Mouse (Mus musculus) cerebellum, adult (tissue): Measurements from ENCODE around the gene Macrod2.
A peak's percentile ranks its signal among the peaks of the same experiment; 100 is the strongest.

ENCODE experiments used
- ATAC-seq: cut with Nextera tagmentation; 2 replicates; pipeline ENCODE4 v1.9.2; 2017; ENCODE audit warnings: mild to moderate bottlenecking, moderate library complexity, mixed read lengths; ENCODE audit not compliant: insufficient number of reproducible peaks, low FRiP score, low TSS enrichment

Gene Macrod2

GRCm38 (mm10) chr2:141388632-141389031 lies 993.5 kb downstream of the Macrod2 start:
- ATAC-seq: no peak

DNA sequence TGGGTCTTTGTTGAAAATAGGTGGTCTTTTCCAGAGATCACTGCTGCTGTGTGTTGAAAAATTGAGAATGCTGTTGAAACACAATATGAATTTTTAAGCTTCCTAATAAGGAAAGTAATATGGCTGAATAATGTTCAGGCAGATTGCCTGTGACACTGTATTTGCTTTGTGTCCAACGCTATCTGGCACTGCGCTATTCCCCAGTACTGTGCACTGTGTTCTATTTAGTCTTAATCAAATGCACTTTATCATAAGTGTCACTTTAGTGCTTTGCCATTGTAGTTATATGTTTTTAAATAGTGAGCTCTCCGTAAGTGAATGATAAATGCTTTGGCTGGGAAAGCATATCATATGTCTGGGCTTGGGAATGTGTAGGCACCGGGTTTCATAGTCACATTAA lies 996.1 kb downstream of the Macrod2 start:
- ATAC-seq: no peak

DNA sequence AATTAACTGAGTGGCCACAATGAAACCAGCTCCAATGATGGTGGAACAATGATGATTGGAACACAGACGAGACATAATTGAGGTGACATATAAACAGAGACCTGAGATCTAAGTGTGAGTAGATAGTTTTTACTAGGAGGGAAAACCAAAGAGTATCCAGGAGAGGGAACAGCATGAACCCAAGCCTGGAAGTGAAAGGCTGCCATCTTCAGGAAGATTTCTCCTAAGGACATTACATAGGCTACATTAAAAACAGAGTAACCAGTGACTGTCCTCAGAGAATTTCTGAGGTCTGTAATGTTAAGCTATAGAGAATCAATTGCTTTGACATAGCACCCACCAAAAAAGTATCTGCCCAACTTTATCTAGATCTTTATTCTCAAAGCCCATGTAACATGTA lies 999.7 kb downstream of the Macrod2 start:
- ATAC-seq: no peak

DNA sequence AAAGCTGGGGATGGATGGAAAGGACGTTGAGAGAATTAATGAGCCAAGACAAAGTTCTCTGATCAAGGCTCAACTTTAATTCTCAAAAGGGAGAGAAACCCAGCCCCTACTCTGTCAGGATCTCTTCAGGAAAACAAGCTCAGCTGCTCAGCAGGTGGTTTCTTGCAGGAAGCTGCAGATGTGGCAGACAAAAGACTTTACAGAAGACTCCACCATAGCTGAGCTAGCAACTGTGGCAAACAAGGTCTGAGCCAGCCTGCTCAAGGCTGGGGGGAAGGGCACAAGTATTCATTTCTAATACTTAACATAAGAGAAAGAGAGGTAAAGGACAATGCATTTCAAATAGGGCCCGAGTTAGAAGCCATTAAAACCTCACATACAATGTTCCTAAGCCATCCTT lies 1013.7 kb downstream of the Macrod2 start:
- no peak for ATAC-seq

DNA sequence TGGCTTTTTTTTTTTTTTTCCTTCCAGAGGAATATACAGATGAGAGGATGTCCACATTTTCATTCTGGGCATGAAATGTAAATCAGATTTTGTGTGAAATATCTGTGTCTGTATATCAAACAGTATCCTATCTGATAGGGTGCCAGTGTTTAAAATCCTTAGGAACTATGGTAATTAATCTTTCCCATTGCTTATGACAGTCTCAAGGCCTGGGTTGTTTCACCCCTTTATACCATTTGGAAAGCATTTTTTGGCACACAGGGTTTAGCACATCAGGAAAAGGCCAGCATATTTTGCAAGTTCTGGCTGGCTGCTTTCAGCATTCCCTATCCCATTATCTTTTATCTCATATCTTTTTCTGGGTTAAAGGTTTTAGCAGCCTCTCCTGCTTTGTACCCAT lies 1021.3 kb downstream of the Macrod2 start:
- ATAC-seq: no peak

DNA sequence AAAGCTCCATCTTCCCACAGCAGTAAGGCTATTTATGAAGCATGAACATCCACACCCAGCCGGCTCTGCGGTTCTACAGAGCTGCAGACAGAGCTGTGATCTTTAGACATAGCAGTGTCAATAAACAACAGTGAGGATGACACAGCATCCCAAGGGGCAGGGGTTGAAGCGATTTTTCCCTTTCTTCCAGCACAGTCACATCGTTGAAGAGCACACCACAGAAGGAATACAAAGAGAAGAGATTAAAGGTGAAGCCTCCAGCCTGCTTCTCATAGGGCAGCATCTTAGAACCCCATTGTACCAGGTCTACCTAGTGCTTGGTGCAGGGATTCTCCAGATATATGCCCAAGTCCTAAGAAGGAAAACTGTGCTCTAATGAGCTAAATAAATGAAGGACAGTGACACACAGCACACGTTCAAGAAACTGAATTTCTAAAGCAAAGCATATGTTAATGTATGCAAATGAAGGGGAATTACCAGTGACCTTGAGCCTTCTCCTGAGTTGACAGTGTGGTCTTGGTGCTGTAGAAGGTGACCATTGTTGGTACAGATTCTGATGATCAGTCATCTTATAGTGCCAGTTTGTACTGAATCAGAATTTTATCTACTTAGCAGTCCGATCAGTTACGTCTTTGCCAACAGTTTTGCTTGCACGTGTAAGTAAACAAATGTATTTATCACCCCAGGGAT lies 1021.9 kb downstream of the Macrod2 start:
- ATAC-seq: no peak

DNA sequence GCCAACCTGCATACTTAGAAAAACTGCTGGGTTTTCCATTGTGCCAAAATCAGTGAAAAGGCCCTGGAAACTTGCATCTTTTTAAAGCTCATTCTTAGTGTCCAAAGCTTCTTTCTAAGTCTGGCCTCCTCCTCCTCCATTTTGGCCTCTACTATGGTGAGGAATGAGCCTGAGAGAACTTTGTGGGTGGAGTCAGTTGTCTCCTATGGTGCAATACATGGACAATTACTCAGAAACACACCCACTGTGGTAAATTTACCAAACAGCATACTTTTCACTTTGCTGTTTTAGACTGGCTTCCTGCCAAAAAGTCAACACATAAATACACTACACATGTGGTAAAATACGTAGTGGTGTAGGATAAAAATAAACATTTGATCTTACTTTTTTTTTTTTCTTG lies 1024.7 kb downstream of the Macrod2 start:
- ATAC-seq: no peak

- no peak for ATAC-seq
These were observed 1039.0 kb downstream of the Macrod2 start for GRCm38 (mm10) chr2:141434084-141434483.

GRCm38 (mm10) chr2:141434731-141435570 lies 1039.8 kb downstream of the Macrod2 start:
- peak; percentile 85 for ATAC-seq

DNA sequence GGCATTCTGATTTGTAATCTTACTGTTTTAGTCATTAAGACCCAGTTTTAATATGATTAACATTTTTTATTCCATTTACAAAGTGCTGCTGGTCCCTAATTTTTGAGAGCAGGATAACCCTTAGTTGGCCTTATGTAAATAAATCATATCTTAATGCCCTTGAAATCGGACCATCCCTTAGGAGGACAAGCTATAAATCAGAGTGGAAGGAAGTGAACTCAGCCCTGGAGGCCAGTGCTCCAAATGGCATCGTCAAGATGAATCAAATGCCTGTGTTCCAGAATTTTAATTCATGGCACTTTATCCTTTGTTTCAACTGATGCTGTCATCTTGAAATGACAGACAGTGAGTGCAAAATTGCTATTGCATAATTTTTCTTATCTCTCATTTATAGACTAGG lies 1046.8 kb downstream of the Macrod2 start:
- no peak for ATAC-seq

DNA sequence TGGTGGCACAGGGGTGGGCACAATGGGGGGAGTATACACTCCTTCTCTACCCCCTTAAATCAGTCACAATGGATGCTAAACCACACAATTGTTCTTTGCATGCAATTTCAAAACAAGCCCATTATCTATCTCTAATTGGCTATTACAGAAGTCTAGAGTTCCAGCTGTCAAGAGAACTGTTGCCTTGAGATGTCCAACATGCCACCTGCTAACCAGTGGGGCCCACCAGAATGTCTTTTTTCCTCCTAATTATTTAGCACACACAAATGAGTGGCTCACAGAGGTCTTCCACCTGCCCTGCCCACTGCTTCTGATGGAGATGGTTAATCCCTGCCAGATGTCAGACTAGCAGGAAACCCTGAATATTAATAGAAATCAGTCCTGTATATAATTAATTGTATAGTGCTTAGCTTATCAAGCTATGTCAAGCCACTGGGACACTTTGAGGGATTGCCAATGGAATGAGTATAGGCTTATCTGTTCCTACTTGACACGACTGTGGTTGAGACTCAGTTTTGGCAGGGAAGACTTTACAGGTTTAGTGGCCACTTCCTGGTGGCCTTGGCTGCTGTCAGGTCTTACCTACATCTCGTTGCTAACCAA lies 1054.1 kb downstream of the Macrod2 start:
- ATAC-seq: no peak

DNA sequence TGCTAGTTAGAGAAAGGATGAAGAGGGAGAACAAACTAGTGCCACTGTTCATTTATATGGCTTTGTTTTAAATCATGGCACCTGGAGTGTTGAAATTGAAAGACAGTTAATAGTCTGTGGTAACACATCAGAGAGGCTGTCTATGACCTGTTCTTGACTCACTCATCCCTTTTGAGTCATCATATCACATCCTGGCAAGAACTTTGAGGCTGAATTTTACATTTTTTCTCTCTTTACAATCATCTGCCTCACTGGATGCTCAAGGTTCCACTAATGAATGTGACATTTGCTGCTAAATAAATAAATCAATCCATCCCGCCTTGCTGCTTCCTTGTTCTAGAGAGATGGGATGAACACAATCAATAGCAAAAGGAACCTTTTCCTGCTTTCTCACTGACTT lies 1068.8 kb downstream of the Macrod2 start:
- ATAC-seq: no peak

- ATAC-seq: no peak
These were observed 1077.7 kb downstream of the Macrod2 start for GRCm38 (mm10) chr2:141472791-141473190.

DNA sequence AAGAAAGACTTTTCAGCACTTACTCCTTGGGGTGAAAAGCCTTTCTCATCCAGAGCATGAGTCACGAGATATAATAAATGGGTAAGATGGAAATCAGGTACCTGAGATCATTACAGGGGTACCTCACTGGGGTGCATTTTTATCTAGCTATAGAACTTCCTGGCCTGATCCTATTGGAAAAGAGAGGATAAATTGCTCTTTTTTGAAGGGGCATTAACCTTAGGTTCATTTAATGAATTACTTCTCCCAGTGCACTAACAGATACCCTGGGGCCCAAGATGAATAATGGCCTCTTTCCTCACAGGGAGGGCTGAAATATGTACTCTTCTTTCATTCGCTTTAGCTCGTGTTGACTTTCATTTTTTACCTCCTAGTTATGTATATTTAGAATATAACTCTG lies 1082.5 kb downstream of the Macrod2 start:
- ATAC-seq: no peak

GRCm38 (mm10) chr2:141490518-141490917 lies 1095.4 kb downstream of the Macrod2 start:
- ATAC-seq: no peak

GRCm38 (mm10) chr2:141505451-141505850 lies 1110.3 kb downstream of the Macrod2 start:
- no peak for ATAC-seq

- no peak for ATAC-seq
These were observed 1113.1 kb downstream of the Macrod2 start for GRCm38 (mm10) chr2:141507929-141508897.

- ATAC-seq: no peak
These were observed 1119.9 kb downstream of the Macrod2 start for GRCm38 (mm10) chr2:141514976-141515375.

GRCm38 (mm10) chr2:141522081-141522480 lies 1127.0 kb downstream of the Macrod2 start:
- ATAC-seq: no peak

DNA sequence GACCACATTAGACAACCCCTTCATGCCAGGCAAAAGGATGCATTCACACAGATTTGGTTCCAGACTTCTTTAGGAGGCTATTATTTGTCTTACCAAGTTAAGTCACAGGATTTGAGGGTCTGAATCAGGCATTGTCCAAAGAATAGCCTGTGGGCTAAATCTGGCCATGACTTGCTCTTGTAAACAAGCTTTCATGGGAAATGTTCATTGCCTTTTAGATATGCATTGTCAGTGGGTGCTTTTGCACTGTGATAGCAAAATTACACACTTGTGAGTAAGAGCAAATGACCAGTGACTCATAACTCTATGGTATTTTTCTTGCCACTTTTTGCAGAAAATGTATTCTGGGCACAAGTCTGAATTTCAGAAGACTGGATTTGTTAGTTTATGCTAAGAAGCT lies 1150.8 kb downstream of the Macrod2 start:
- ATAC-seq: no peak
